Mouse (Mus musculus): ENCODE results near the gene Ift57.
A peak's percentile ranks its signal among the peaks of the same experiment; 100 is the strongest.

The Ift57 gene

GRCm38 (mm10) chr16:49698620-49699525 is at the start of gene Ift57:
Ift57 (plus strand) TSS chr16:49699233.
- peak; percentile 99 for DNase-seq

- DNase-seq: no peak
Measured at GRCm38 (mm10) chr16:49657182-49657581, 41.9 kb upstream of the Ift57 start.

- DNase-seq: no peak
Measured at GRCm38 (mm10) chr16:49658029-49658428, 41.0 kb upstream of the Ift57 start.

GRCm38 (mm10) chr16:49659131-49659530 is 39.9 kb upstream of the Ift57 start:
- DNase-seq: no peak

GRCm38 (mm10) chr16:49660111-49660510 is 38.9 kb upstream of the Ift57 start:
- DNase-seq: no peak

GRCm38 (mm10) chr16:49662201-49662600 is 36.8 kb upstream of the Ift57 start:
- no peak for DNase-seq

GRCm38 (mm10) chr16:49664677-49665076 is 34.4 kb upstream of the Ift57 start:
- DNase-seq: no peak

GRCm38 (mm10) chr16:49679666-49680065 is 19.4 kb upstream of the Ift57 start:
- no peak for DNase-seq

- no peak for DNase-seq
Measured at GRCm38 (mm10) chr16:49684961-49685360, 14.1 kb upstream of the Ift57 start.

GRCm38 (mm10) chr16:49699821-49700220 is 788 bp downstream of the Ift57 start:
- no peak for DNase-seq

- peak; percentile 49 for DNase-seq
Measured at GRCm38 (mm10) chr16:49708074-49708473, 9.0 kb downstream of the Ift57 start.

- DNase-seq: no peak
Measured at GRCm38 (mm10) chr16:49710188-49710587, 11.2 kb downstream of the Ift57 start.

GRCm38 (mm10) chr16:49713302-49713701 is 14.3 kb downstream of the Ift57 start:
- DNase-seq: no peak

GRCm38 (mm10) chr16:49720671-49721070 is 21.6 kb downstream of the Ift57 start:
- no peak for DNase-seq

GRCm38 (mm10) chr16:49721678-49722077 is 22.6 kb downstream of the Ift57 start:
- DNase-seq: no peak

- DNase-seq: no peak
Measured at GRCm38 (mm10) chr16:49723222-49723621, 24.2 kb downstream of the Ift57 start.

- no peak for DNase-seq
Measured at GRCm38 (mm10) chr16:49724232-49724631, 25.2 kb downstream of the Ift57 start.

GRCm38 (mm10) chr16:49724931-49725330 is 25.9 kb downstream of the Ift57 start:
- DNase-seq: no peak

- DNase-seq: no peak
Measured at GRCm38 (mm10) chr16:49725446-49725845, 26.4 kb downstream of the Ift57 start.

GRCm38 (mm10) chr16:49726216-49726615 is 27.2 kb downstream of the Ift57 start:
- DNase-seq: no peak

- no peak for DNase-seq
Measured at GRCm38 (mm10) chr16:49726761-49727160, 27.7 kb downstream of the Ift57 start.

- DNase-seq: no peak
Measured at GRCm38 (mm10) chr16:49736536-49736935, 37.5 kb downstream of the Ift57 start.

- no peak for DNase-seq
Measured at GRCm38 (mm10) chr16:49747360-49747759, 48.3 kb downstream of the Ift57 start.

- no peak for DNase-seq
Measured at GRCm38 (mm10) chr16:49752906-49753305, 53.9 kb downstream of the Ift57 start.

- DNase-seq: no peak
Measured at GRCm38 (mm10) chr16:49753318-49753717, 54.3 kb downstream of the Ift57 start.
